Mouse (Mus musculus) retina, postnatal 7 days (tissue): ENCODE results near the gene Dmc1.

Experiments
- DNase-seq: peaks from one replicate; pipeline ENCODE4 v3.0.0-alpha.2; 2012; ENCODE audit warnings: low read depth, low spot score

Dmc1 gene

GRCm38 (mm10) chr15:79511553-79512320 is 93.2 kb downstream of the Dmc1 start:
- peak; percentile 73 for DNase-seq
